Mouse (Mus musculus) forebrain, embryonic 10.5 days (tissue): ENCODE results near the gene Lad1. TPM values are rescaled to one million over a fixed set of nuclear protein-coding genes. Genes with fewer than 3 reads are reported as not detected.

Experiments
- DNase-seq: peaks from one replicate; pipeline ENCODE4 v3.0.0-alpha.2; 2017; ENCODE audit warnings: low spot score; ENCODE audit errors: extremely low spot score
- H3K27ac ChIP-seq: fragments of 300-500 bp; sonication (generic); 2 replicates; pipeline ENCODE4 v1.5.1; 2016; ENCODE audit warnings: mild to moderate bottlenecking
- H3K27me3 ChIP-seq: fragments of 300-500 bp; sonication (generic); 2 replicates; pipeline ENCODE4 v1.6.1; 2016; ENCODE audit warnings: mild to moderate bottlenecking; ENCODE audit not compliant: poor library complexity, severe bottlenecking
- H3K36me3 ChIP-seq: fragments of 300-500 bp; sonication (generic); replicated peaks from 2 replicates; pipeline ENCODE4 v1.6.1; 2016; ENCODE audit warnings: mild to moderate bottlenecking, moderate library complexity
- H3K4me1 ChIP-seq: fragments of 300-500 bp; sonication (generic); 2 replicates; pipeline ENCODE4 v1.6.1; 2016
- H3K4me3 ChIP-seq: fragments of 300-500 bp; sonication (generic); 2 replicates; pipeline ENCODE4 v1.5.1; 2016; ENCODE audit warnings: mild to moderate bottlenecking, moderate library complexity
- H3K9me3 ChIP-seq: fragments of 300-500 bp; sonication (generic); 2 replicates; pipeline ENCODE4 v1.6.1; 2016; ENCODE audit warnings: mild to moderate bottlenecking, moderate library complexity
- WGBS: fragments of 180-500 bp; shearing (Covaris S2); methylation state at CpG from one replicate; pipeline ENCODE4 v1.1.7; 2016; 5-methylcytosine and 5-hydroxymethylcytosine counted together
- polyA plus RNA-seq: library from polyadenylated mRNA; unstranded; fragments of >200 nt; fragmentation: Nextera tagmentation; extraction: Ambion mirVana; gene quantifications from 2 replicates; pipeline ENCODE4 v1.2.1, GENCODE M21; 2016

Gene Lad1
- polyA plus RNA-seq, 1 experiment from 2014 or later, result 3.7 TPM

GRCm38 (mm10) chr1:135839065-135839464 is 20.7 kb downstream of the Lad1 start:
- H3K36me3 ChIP-seq, result no peaks in the 10 kb centered on the region
- H3K4me1 ChIP-seq, result peaks cover 25% of the 10 kb centered on the region
- 93% methylated on average over 6 of the region's 6 CpGs for WGBS
- H3K27ac ChIP-seq, result no peak overlapping the region
- no peaks in the 10 kb centered on the region for H3K9me3 ChIP-seq
- no peak for DNase-seq
- no peak overlapping the region for H3K4me3 ChIP-seq
- no peaks in the 10 kb centered on the region for H3K27me3 ChIP-seq

- 84% methylated on average over 15 of the region's 15 CpGs for WGBS
- Histone ChIP-seq H3K36me3 (no peaks in the 10 kb centered on the region), H3K27ac (no peak overlapping the region), H3K9me3 (no peaks in the 10 kb centered on the region), H3K4me1 (peaks cover 16% of the 10 kb centered on the region), H3K27me3 (no peaks in the 10 kb centered on the region), H3K4me3 (no peak overlapping the region)
- no peak for DNase-seq
These were observed 22.4 kb downstream of the Lad1 start for GRCm38 (mm10) chr1:135840675-135841395.

- no peak for DNase-seq
- Histone ChIP-seq H3K4me1 (peaks cover 7% of the 10 kb centered on the region), H3K4me3 (no peak overlapping the region), H3K36me3 (no peaks in the 10 kb centered on the region), H3K27me3 (no peaks in the 10 kb centered on the region), H3K27ac (peak overlapping the region; percentile 45), H3K9me3 (no peaks in the 10 kb centered on the region)
- 88% methylated on average over 10 of the region's 10 CpGs for WGBS
These were observed 25.3 kb downstream of the Lad1 start for GRCm38 (mm10) chr1:135843519-135844262.

- H3K4me1 ChIP-seq, result peaks cover 15% of the 10 kb centered on the region
- H3K27me3 ChIP-seq, result no peaks in the 10 kb centered on the region
- H3K9me3 ChIP-seq, result no peaks in the 10 kb centered on the region
- H3K27ac ChIP-seq, result peak overlapping the region; percentile 45
- no peak for DNase-seq
- H3K4me3 ChIP-seq, result no peak overlapping the region
- no peaks in the 10 kb centered on the region for H3K36me3 ChIP-seq
- WGBS, result 86% methylated on average over 6 of the region's 6 CpGs
These were observed 26.1 kb downstream of the Lad1 start for GRCm38 (mm10) chr1:135844481-135844880.

- Histone ChIP-seq H3K36me3 (no peaks in the 10 kb centered on the region), H3K4me1 (peaks cover 27% of the 10 kb centered on the region), H3K4me3 (no peak overlapping the region), H3K27ac (no peak overlapping the region), H3K27me3 (no peaks in the 10 kb centered on the region), H3K9me3 (no peaks in the 10 kb centered on the region)
- WGBS, result 81% methylated on average over 5 of the region's 5 CpGs
- no peak for DNase-seq
These were observed 28.2 kb downstream of the Lad1 start for GRCm38 (mm10) chr1:135846632-135847031.

- H3K9me3 ChIP-seq, result no peaks in the 10 kb centered on the region
- WGBS, result 27% methylated on average over 6 of the region's 6 CpGs
- peak; percentile 59 for DNase-seq
- H3K4me3 ChIP-seq, result no peak overlapping the region
- H3K4me1 ChIP-seq, result peaks cover 33% of the 10 kb centered on the region
- H3K27ac ChIP-seq, result no peak overlapping the region
- H3K36me3 ChIP-seq, result no peaks in the 10 kb centered on the region
- H3K27me3 ChIP-seq, result no peaks in the 10 kb centered on the region
These were observed 28.8 kb downstream of the Lad1 start for GRCm38 (mm10) chr1:135847139-135847562.

- no peaks in the 10 kb centered on the region for H3K27me3 ChIP-seq
- no peaks in the 10 kb centered on the region for H3K9me3 ChIP-seq
- 89% methylated on average over 17 of the region's 17 CpGs for WGBS
- no peak overlapping the region for H3K4me3 ChIP-seq
- no peak for DNase-seq
- peaks cover 39% of the 10 kb centered on the region for H3K4me1 ChIP-seq
- no peak overlapping the region for H3K27ac ChIP-seq
- H3K36me3 ChIP-seq, result no peaks in the 10 kb centered on the region
These were observed 29.4 kb downstream of the Lad1 start for GRCm38 (mm10) chr1:135847611-135848351.

- 71% methylated on average over 12 of the region's 12 CpGs for WGBS
- Histone ChIP-seq H3K4me1 (peaks cover 37% of the 10 kb centered on the region), H3K36me3 (no peaks in the 10 kb centered on the region), H3K27ac (peak overlapping the region; percentile 77), H3K27me3 (no peaks in the 10 kb centered on the region), H3K4me3 (no peak overlapping the region), H3K9me3 (no peaks in the 10 kb centered on the region)
- peak; percentile 22 for DNase-seq
These were observed 32.5 kb downstream of the Lad1 start for GRCm38 (mm10) chr1:135850722-135851512.

GRCm38 (mm10) chr1:135852044-135852756 is 33.8 kb downstream of the Lad1 start:
- Histone ChIP-seq H3K4me3 (no peak overlapping the region), H3K27me3 (no peaks in the 10 kb centered on the region), H3K36me3 (no peaks in the 10 kb centered on the region), H3K4me1 (peaks cover 37% of the 10 kb centered on the region), H3K9me3 (no peaks in the 10 kb centered on the region), H3K27ac (peak overlapping the region; percentile 77)
- 60% methylated on average over 13 of the region's 13 CpGs for WGBS
- DNase-seq, result no peak

GRCm38 (mm10) chr1:135853200-135853599 is 34.8 kb downstream of the Lad1 start:
- no peaks in the 10 kb centered on the region for H3K27me3 ChIP-seq
- peaks cover 37% of the 10 kb centered on the region for H3K4me1 ChIP-seq
- H3K36me3 ChIP-seq, result no peaks in the 10 kb centered on the region
- DNase-seq, result no peak
- no peak overlapping the region for H3K4me3 ChIP-seq
- no peaks in the 10 kb centered on the region for H3K9me3 ChIP-seq
- 89% methylated on average over 4 of the region's 4 CpGs for WGBS
- H3K27ac ChIP-seq, result peak overlapping the region; percentile 77

GRCm38 (mm10) chr1:135854591-135855343 is 36.4 kb downstream of the Lad1 start:
- 91% methylated on average over 6 of the region's 6 CpGs for WGBS
- H3K4me3 ChIP-seq, result no peak overlapping the region
- no peak for DNase-seq
- peaks cover 27% of the 10 kb centered on the region for H3K4me1 ChIP-seq
- H3K36me3 ChIP-seq, result no peaks in the 10 kb centered on the region
- H3K9me3 ChIP-seq, result no peaks in the 10 kb centered on the region
- H3K27me3 ChIP-seq, result no peaks in the 10 kb centered on the region
- H3K27ac ChIP-seq, result no peak overlapping the region
